Mouse (Mus musculus) liver, postnatal 0 days (tissue): ENCODE data around the gene Ppm1b. TPM values are rescaled to one million over a fixed set of nuclear protein-coding genes. Genes with fewer than 3 reads are reported as not detected.

Experiments
- ATAC-seq: fragments of 200-750 bp; cut with Nextera tagmentation; 2 replicates; pipeline ENCODE4 v1.8.0; 2017; ENCODE audit warnings: mild to moderate bottlenecking, moderate library complexity
- DNase-seq: peaks from one replicate; pipeline ENCODE4 v3.0.0-alpha.2; 2016
- H3K27ac ChIP-seq: fragments of 300-500 bp; sonication (generic); 2 replicates; pipeline ENCODE4 v1.5.1; 2014; ENCODE audit warnings: antibody characterized with exemption, moderate library complexity, mild to moderate bottlenecking, low read depth
- H3K27me3 ChIP-seq: fragments of 300-500 bp; sonication (generic); 2 replicates; pipeline ENCODE4 v1.6.1; 2014; ENCODE audit warnings: low read length, control low read depth, mixed read lengths; ENCODE audit not compliant: insufficient read depth
- H3K36me3 ChIP-seq: fragments of 300-500 bp; sonication (generic); replicated peaks from 2 replicates; pipeline ENCODE4 v1.6.1; 2014; ENCODE audit warnings: mild to moderate bottlenecking, control low read depth, low read length, moderate library complexity, mixed read lengths; ENCODE audit not compliant: insufficient read depth
- H3K4me1 ChIP-seq: fragments of 300-500 bp; sonication (generic); 2 replicates; pipeline ENCODE4 v1.6.1; 2014; ENCODE audit warnings: antibody characterized with exemption, mild to moderate bottlenecking, control low read depth; ENCODE audit not compliant: insufficient read depth
- H3K4me2 ChIP-seq: fragments of 300-500 bp; sonication (generic); 2 replicates; pipeline ENCODE4 v1.6.1; 2014; ENCODE audit warnings: low read depth, mild to moderate bottlenecking, low read length, moderate library complexity, mixed read lengths
- H3K4me3 ChIP-seq: fragments of 300-500 bp; sonication (generic); 2 replicates; pipeline ENCODE4 v1.5.1; 2014; ENCODE audit warnings: low read depth, low read length
- H3K9ac ChIP-seq: fragments of 300-500 bp; sonication (generic); replicated peaks from 2 replicates; pipeline ENCODE4 v1.6.1; 2014; ENCODE audit warnings: mild to moderate bottlenecking, moderate library complexity
- H3K9me3 ChIP-seq: fragments of 300-500 bp; sonication (generic); 2 replicates; pipeline ENCODE4 v1.6.1; 2016; ENCODE audit warnings: mild to moderate bottlenecking, control low read depth, low read length, mixed read lengths
- CTCF ChIP-seq: sonication (generic); IDR thresholded peaks from 2 replicates; pipeline ENCODE4 v1.5.1; 2016; ENCODE audit warnings: antibody characterized with exemption, low read depth
- EP300 ChIP-seq: IDR thresholded peaks from 2 replicates; pipeline ENCODE4 v1.6.1; 2016; ENCODE audit warnings: antibody characterized with exemption, low read depth, mild to moderate bottlenecking
- WGBS: fragments of 180-500 bp; shearing (Covaris S2); extraction: QIAGEN DNeasy Blood & Tissue Kit; methylation state at CpG from one replicate; pipeline ENCODE4 v1.1.7; 2014; ENCODE audit not compliant: insufficient replicate concordance; 5-methylcytosine and 5-hydroxymethylcytosine counted together
- polyA plus RNA-seq: library from polyadenylated mRNA; unstranded; fragments of >200 nt; fragmentation: Nextera tagmentation; extraction: Ambion mirVana; gene quantifications from 2 replicates; pipeline ENCODE4 v1.2.1, GENCODE M21; 2015

Ppm1b gene
- polyA plus RNA-seq, 1 experiment from 2014 or later, result 41.6 TPM

DNA sequence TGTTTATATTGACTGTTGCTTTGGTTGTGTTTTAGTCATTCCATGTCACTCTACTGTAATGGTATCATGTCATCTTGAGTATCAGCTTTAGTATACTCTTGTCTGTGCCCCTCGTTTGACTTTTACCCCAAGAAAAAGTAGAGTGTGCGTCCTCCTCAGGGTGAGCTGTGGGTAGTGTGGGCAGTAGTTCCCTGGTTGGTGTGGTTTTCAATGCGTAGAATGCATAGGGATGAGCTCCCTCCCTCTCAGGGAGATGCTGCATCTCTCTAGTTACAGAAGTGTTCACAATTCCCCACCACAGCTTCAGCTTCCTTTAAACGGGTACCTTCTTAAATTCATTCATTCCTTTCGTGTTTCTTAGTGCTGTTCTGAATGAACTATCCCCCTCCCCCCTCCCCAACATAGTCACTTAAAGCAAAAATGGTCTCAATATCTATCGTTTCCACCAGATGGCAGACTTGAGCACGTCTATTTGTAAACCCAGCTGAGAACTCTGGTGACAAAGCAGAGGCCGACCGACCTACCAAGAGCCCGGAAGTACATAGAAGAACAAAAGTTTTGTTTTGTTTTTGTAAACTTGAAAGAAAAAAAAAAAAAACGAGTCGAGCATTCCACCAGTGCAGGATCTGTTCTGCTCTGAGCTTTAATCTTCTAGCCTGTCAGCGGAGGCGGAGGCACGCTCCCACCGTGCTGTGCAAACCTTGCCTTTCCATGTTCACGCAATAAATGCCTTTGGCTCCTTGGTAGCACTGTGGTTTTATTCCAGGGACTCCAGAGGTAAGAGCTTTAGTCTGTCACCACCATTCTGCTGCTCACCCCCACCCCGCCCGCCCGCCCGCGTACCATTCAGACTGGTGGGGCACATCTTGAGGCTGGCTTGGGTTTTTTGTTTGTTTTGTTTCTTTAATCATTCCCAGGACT is 67.0 kb downstream of the Ppm1b start:
- no peaks in the 10 kb centered on the region for H3K36me3 ChIP-seq
- DNase-seq, result peak; percentile 54
- peak overlapping the region; percentile 70; the same call in 1 of the 2 replicates for H3K27ac ChIP-seq
- no peak overlapping the region for H3K4me2 ChIP-seq
- H3K27me3 ChIP-seq, result no peaks in the 10 kb centered on the region
- no peak overlapping the region for H3K4me3 ChIP-seq
- peak; percentile 67 for TF ChIP-seq CTCF
- no peak for TF ChIP-seq EP300
- no peak overlapping the region for H3K9ac ChIP-seq
- H3K9me3 ChIP-seq, result no peaks in the 10 kb centered on the region
- ATAC-seq, result no peak
- 57% methylated on average over 22 of the region's 22 CpGs for WGBS
- H3K4me1 ChIP-seq, result peaks cover 11% of the 10 kb centered on the region

GRCm38 (mm10) chr17:85024237-85024636 is 67.7 kb downstream of the Ppm1b start:
- Histone ChIP-seq H3K9ac (no peak overlapping the region), H3K4me2 (no peak overlapping the region), H3K36me3 (no peaks in the 10 kb centered on the region), H3K27ac (peak overlapping the region; percentile 70), H3K9me3 (no peaks in the 10 kb centered on the region), H3K27me3 (no peaks in the 10 kb centered on the region), H3K4me3 (no peak overlapping the region), H3K4me1 (peaks cover 12% of the 10 kb centered on the region)
- 87% methylated on average over 8 of the region's 8 CpGs for WGBS
- ATAC-seq (no peak), DNase-seq (no peak)
- no peak for TF ChIP-seq CTCF
- no peak for TF ChIP-seq EP300

DNA sequence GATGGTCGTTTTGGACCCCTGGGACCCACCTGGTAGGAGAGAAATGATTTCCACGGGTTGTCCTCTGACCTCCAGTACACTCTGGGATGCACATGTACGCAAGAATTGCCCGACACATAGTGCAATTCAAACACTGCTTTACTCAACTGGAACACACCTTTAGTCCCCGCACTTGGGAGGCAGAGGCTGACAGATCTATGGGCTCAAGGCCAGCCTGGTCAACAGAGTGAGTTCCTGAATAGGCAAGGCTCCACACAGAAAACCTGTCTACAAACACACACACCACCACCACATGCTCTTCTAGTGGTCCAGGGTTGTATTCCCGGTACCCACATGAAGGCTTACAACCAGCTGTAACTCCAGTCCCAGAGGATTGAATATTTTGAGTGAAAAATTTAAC is 68.6 kb downstream of the Ppm1b start:
- Histone ChIP-seq H3K4me2 (no peak overlapping the region), H3K9ac (no peak overlapping the region), H3K27ac (peak overlapping the region; percentile 70), H3K4me1 (peaks cover 12% of the 10 kb centered on the region), H3K36me3 (no peaks in the 10 kb centered on the region), H3K9me3 (no peaks in the 10 kb centered on the region), H3K4me3 (no peak overlapping the region), H3K27me3 (no peaks in the 10 kb centered on the region)
- peak; percentile 70 for DNase-seq
- TF ChIP-seq EP300 (0 out of 2 replicates have a peak, but pooled peaks have one; percentile 15), CTCF (no peak)
- peak; percentile 92 for ATAC-seq
- 69% methylated on average over 6 of the region's 6 CpGs for WGBS

- no peak overlapping the region for H3K9ac ChIP-seq
- no peaks in the 10 kb centered on the region for H3K27me3 ChIP-seq
- TF ChIP-seq EP300, result no peak
- no peak for TF ChIP-seq CTCF
- DNase-seq, result no peak
- WGBS, result 84% methylated on average over 6 of the region's 6 CpGs
- no peaks in the 10 kb centered on the region for H3K36me3 ChIP-seq
- peak overlapping the region; percentile 20; the same call in 1 of the 2 replicates for H3K27ac ChIP-seq
- H3K4me3 ChIP-seq, result no peak overlapping the region
- no peaks in the 10 kb centered on the region for H3K9me3 ChIP-seq
- H3K4me2 ChIP-seq, result no peak overlapping the region
- no peak for ATAC-seq
- H3K4me1 ChIP-seq, result peaks cover 12% of the 10 kb centered on the region
Measured at GRCm38 (mm10) chr17:85026436-85026835, 69.9 kb downstream of the Ppm1b start.

- Histone ChIP-seq H3K9ac (no peak overlapping the region), H3K9me3 (no peaks in the 10 kb centered on the region), H3K36me3 (no peaks in the 10 kb centered on the region), H3K4me3 (no peak overlapping the region), H3K4me2 (no peak overlapping the region), H3K4me1 (peaks cover 12% of the 10 kb centered on the region), H3K27me3 (no peaks in the 10 kb centered on the region), H3K27ac (no peak overlapping the region)
- 69% methylated on average over 3 of the region's 3 CpGs for WGBS
- TF ChIP-seq CTCF (no peak), EP300 (no peak)
- ATAC-seq, result no peak
- DNase-seq, result no peak
Measured at GRCm38 (mm10) chr17:85027247-85027646, 70.7 kb downstream of the Ppm1b start.

GRCm38 (mm10) chr17:85028093-85028739 is 71.7 kb downstream of the Ppm1b start, which contains the start of gene Slc3a1:
Slc3a1 (plus strand) TSS chr17:85028376.
- no peak for ATAC-seq
- H3K4me2 ChIP-seq, result peak within 1 kb of the TSS; percentile 48

More at GRCm38 (mm10) chr17:85028093-85028739, 71.7 kb downstream of the Ppm1b start, which contains the start of gene Slc3a1:
- Histone ChIP-seq H3K4me3 (peak within 1 kb of the TSS; percentile 11), H3K27ac (peak within 1 kb of the TSS; percentile 66; the same call in 1 of the 2 replicates), H3K4me1 (peaks cover 12% of the 10 kb centered on the region), H3K9me3 (no peaks in the 10 kb centered on the region), H3K36me3 (no peaks in the 10 kb centered on the region), H3K27me3 (no peaks in the 10 kb centered on the region), H3K9ac (no peak within 1 kb of the TSS; the same call in 1 of the 2 replicates)
- no peak for DNase-seq
- TF ChIP-seq CTCF (no peak), EP300 (no peak)
- 82% methylated on average over 20 of the region's 20 CpGs for WGBS
